Mouse (Mus musculus) frontal cortex, postnatal 36 days (tissue): ENCODE data around the gene Trmo.

Experiments
- DNase-seq, 2 experiments: peaks; one replicate each; pipeline ENCODE4 v3.0.0; 2022; ENCODE audit warnings: low spot score in 2 of 2

The Trmo gene

GRCm38 (mm10) chr4:46339584-46339983 lies 49.7 kb downstream of the Trmo start:
- DNase-seq, result no peak

GRCm38 (mm10) chr4:46339026-46339425 lies 50.2 kb downstream of the Trmo start:
- no peak for DNase-seq

- no peak for DNase-seq
These were observed 51.2 kb downstream of the Trmo start for GRCm38 (mm10) chr4:46337990-46338389.

GRCm38 (mm10) chr4:46335846-46336245 lies 53.4 kb downstream of the Trmo start:
- DNase-seq, result no peak

- DNase-seq, result no peak
These were observed 60.3 kb downstream of the Trmo start for GRCm38 (mm10) chr4:46328906-46329305.
